Mouse (Mus musculus) E14TG2a.4 (cell line): ENCODE results near the gene Dstyk.

ENCODE experiments used
- H3K27me3 ChIP-seq: 2 replicates; pipeline ENCODE4 v1.6.1; 2014; ENCODE audit warnings: low read length, control low read depth; ENCODE audit not compliant: insufficient read depth
- H3K36me3 ChIP-seq: 2 replicates; pipeline ENCODE4 v1.6.1; 2014; ENCODE audit warnings: low read length, control low read depth; ENCODE audit not compliant: insufficient read depth
- H3K4me1 ChIP-seq: replicated peaks from 2 replicates; pipeline ENCODE4 v1.6.1; 2014; ENCODE audit warnings: low read depth, low read length, control low read depth
- H3K4me3 ChIP-seq: replicated peaks from 2 replicates; pipeline ENCODE4 v1.5.1; 2014; ENCODE audit warnings: mild to moderate bottlenecking, low read length
- H3K9me3 ChIP-seq: 2 replicates; pipeline ENCODE4 v1.6.1; 2014; ENCODE audit warnings: low read length, control low read depth
- CTCF ChIP-seq: conservative IDR thresholded peaks from 2 replicates; pipeline ENCODE4 v1.5.1; 2014; ENCODE audit warnings: low read length
- NANOG ChIP-seq: IDR thresholded peaks from 2 replicates; pipeline ENCODE4 v1.6.1; 2014; ENCODE audit warnings: borderline replicate concordance, low read length, mixed read lengths
- POU5F1 ChIP-seq: IDR thresholded peaks from 2 replicates; pipeline ENCODE4 v1.6.1; 2014; ENCODE audit warnings: low read length, borderline replicate concordance

The Dstyk gene

DNA sequence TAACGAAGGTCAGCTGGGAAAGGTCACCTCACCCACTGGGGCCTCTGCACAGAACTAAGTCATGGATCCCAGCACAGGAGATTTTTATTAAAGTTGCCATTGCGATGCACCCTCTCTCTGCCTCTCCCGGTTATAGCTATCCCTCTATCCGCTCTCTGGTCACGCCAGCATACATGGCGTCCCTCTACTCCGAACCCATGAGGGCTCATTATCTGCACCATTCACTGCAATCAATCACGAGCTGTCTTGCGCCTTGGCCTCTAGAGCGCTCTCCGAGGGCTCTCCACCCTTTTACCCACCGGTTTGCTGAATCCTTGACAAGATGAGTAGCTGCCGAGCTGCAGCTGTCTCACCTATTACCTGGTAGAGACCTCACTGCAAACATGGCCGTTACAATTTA is 32.1 kb upstream of the Dstyk start:
- Histone ChIP-seq H3K9me3 (peaks cover 4% of the 10 kb centered on the region; the same call in 1 of the 2 replicates), H3K36me3 (peaks cover 3% of the 10 kb centered on the region; the same call in 1 of the 2 replicates), H3K4me3 (no peak overlapping the region), H3K27me3 (peaks cover 32% of the 10 kb centered on the region), H3K4me1 (peaks cover 48% of the 10 kb centered on the region)
- no peak for TF ChIP-seq POU5F1
- TF ChIP-seq NANOG: no peak
- TF ChIP-seq CTCF: no peak

DNA sequence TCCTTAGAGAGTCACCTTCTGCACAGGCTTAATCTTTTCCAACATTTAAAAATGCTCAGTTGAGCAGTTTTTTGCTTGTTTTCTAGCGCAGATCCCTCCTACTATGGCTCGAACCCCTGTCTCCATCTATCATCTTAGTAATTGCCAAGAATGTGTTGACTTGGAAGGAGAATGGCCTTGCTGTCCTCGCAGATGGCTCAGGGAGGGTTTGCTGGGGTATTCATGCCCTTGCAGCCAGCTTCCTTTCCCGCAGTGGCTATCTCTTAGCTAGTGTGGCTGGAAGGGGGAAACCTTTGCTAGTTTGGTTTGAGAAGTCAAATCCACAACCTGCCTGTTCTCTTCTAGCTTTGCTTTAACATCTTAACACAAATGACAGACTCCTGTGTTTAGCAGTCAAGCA is 31.6 kb upstream of the Dstyk start:
- H3K4me1 ChIP-seq: peaks cover 50% of the 10 kb centered on the region
- peaks cover 33% of the 10 kb centered on the region for H3K27me3 ChIP-seq
- TF ChIP-seq NANOG (no peak), CTCF (no peak), POU5F1 (no peak)
- peaks cover 4% of the 10 kb centered on the region; the same call in 1 of the 2 replicates for H3K9me3 ChIP-seq
- H3K36me3 ChIP-seq: peaks cover 3% of the 10 kb centered on the region; the same call in 1 of the 2 replicates
- H3K4me3 ChIP-seq: no peak overlapping the region

DNA sequence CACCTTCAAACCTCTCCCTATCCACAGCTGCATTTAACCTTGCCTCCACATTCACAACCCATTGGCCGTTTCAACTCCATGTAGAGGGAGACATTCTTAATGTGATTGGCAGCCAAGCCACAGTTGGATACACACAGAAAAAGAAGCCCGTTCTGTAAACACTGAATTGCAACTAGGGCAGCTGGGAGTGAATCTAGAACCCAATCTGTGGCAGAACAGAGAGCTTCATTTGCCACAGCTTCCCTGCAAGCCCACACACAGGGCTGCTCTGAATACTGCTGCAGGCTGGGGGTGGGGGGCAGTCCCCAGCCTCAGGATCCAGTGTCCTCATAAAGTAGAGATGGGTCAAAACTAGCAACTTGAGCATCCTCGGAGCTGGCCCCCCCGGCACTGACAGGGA is 31.1 kb upstream of the Dstyk start:
- Histone ChIP-seq H3K27me3 (peaks cover 33% of the 10 kb centered on the region), H3K36me3 (peaks cover 3% of the 10 kb centered on the region; the same call in 1 of the 2 replicates), H3K4me3 (no peak overlapping the region), H3K4me1 (peaks cover 50% of the 10 kb centered on the region), H3K9me3 (peaks cover 4% of the 10 kb centered on the region; the same call in 1 of the 2 replicates)
- TF ChIP-seq CTCF: no peak
- no peak for TF ChIP-seq POU5F1
- TF ChIP-seq NANOG: no peak

DNA sequence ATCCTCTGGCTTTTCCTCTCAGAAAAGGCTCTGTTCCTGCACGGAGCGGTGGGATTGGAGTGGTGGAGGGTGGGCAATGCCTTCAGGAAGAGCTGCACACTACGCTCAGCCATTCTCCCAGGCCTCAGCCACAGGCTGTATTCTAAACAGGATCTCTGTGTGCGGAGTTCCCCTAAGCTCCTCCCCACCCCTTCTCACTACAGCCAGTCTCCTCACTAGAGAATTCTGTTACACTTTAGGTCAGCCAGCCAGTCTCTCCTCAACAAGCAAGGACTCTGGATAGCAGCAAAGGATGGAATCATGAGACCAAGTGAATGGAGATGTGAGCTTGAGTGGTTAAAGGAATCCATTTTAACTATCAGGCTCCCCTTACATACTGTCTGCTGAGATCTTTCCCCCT is 29.4 kb upstream of the Dstyk start:
- TF ChIP-seq CTCF (no peak), NANOG (no peak), POU5F1 (no peak)
- no peak overlapping the region for H3K4me3 ChIP-seq
- peaks cover 49% of the 10 kb centered on the region for H3K4me1 ChIP-seq
- H3K27me3 ChIP-seq: peaks cover 32% of the 10 kb centered on the region
- peaks cover 3% of the 10 kb centered on the region; the same call in 1 of the 2 replicates for H3K36me3 ChIP-seq
- H3K9me3 ChIP-seq: peaks cover 4% of the 10 kb centered on the region; the same call in 1 of the 2 replicates

DNA sequence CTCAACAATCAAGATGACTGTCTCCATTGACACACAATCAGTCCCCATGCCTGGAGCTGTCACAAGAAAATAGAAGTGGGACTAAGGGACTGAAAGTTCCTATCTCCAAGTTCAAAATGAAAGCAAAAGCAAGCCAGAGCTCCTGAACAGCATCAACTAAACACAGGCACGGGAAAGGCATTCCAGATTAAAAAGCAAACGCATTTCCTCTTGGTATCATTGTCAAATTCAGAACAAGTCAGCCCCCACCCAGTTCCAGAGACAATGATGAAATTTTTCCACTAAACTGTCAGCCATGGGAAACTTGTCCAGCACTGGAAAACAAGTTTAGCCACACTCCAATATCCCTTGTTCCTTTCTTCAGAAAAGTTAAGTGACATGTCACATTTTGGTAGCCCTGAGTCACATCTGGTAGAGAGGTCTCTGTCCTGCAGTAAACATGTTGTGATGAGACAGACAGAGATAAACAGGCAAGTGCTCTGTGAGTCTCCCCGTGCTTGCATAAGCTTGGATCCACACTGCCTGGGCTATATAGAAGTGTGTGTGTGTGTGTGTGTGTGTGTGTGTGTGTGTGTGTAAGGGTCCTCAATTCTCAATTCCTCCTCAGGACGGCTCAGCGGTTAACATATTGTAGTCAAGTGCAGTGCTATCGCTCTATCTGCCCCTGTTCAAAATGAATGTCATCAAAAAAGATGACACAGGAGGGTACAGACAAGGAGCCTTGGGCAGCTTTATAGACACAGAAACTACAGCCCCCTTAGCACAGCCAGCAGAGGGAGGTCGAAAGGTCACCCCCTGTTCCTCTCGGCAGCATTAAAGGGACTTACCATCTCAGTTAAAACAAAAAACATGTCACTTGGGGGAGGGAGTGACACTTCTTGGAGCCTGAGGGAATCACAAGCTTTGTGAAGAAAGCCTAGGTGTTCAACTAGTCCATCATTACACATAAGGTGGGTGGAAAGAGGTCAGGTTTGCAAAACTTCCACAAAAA is 28.2 kb upstream of the Dstyk start:
- H3K36me3 ChIP-seq: peaks cover 3% of the 10 kb centered on the region; the same call in 1 of the 2 replicates
- H3K4me3 ChIP-seq: no peak overlapping the region
- H3K4me1 ChIP-seq: peaks cover 47% of the 10 kb centered on the region
- peaks cover 43% of the 10 kb centered on the region for H3K27me3 ChIP-seq
- TF ChIP-seq NANOG (no peak), POU5F1 (no peak), CTCF (no peak)
- H3K9me3 ChIP-seq: peaks cover 4% of the 10 kb centered on the region; the same call in 1 of the 2 replicates

DNA sequence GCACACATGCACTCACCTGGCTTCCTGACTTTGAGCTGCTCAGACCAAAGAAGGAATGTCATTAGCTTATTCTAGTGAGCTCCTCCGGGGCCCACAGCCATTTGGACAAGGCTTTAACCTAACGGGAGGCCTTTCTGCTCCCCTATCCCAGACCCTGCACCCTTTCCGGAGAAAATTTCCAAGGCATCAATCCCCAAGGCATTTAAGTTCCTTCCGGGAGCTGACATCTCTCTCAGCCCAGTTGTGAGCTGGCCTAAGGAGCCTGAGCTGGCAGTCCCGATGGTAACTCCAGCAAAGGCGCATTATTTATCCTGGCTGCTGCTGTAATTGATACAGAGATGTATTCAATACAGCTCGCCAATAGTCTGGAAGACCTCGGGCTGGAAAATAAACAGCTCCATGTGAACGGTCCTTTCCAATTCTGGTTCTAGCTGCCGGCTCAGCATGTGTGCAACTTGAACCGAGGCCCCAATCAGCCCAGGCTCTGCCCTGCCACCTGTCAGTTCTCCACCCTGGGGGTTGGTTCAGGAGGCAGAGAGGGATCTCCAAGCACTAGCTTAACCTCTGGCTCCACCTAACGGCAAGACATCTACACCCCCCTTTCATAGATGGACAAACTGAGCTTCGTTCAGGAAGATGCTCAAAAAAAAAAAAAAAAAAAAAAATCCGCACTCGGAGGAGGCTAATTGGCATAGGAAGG is 27.3 kb upstream of the Dstyk start:
- Histone ChIP-seq H3K27me3 (peaks cover 47% of the 10 kb centered on the region), H3K4me1 (peaks cover 37% of the 10 kb centered on the region), H3K9me3 (peaks cover 4% of the 10 kb centered on the region; the same call in 1 of the 2 replicates)

DNA sequence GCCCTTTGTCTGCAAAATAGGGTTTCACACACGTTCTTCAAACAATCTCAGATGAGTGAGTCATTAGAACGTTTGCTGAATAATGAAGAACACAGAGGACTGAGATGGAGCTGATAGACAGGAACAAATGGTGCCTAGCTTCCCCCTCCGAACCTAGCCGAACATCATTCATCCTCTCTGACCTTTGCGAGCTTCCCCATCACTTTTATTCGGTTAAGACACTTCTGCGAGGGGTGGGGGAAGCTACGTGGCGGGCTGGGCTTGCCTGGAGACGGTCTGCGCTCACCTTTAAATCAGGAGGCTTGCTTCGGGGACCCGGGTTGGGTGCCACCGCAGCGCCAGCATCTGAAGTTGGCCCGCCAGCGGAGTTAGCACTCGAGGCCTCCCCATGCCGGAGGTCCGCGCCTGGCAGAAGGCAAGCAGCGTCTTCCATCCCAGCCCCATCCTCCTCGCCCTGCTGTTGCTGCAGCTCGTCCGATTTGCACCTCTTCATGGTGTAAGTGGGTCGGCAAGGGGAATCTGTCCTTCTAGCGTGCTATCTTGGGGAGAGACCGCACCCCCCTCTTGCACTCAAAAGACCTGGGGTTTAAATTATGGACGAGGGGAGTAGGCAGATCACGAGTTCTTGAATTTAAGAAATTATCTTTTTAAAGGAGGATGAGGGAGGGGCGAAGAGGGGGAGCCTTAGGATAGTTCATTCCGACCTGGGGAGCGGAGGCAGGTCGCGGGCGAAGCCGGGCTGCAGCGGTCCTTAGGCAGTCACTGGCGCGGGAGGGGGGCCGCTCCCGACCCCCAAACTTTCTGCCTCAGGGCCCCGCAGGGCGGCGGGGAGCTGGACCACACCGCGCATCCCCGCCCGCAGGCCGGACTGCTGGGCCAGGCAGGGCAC is 26.4 kb upstream of the Dstyk start, which contains the start of gene Tmcc2:
Gene Tmcc2, minus strand, starts transcription at position 591 of the 889 bp plus-strand sequence.
- Histone ChIP-seq H3K4me3 (peak within 1 kb of the TSS; percentile 83), H3K9me3 (peaks cover 4% of the 10 kb centered on the region; the same call in 1 of the 2 replicates), H3K4me1 (peaks cover 29% of the 10 kb centered on the region), H3K27me3 (peaks cover 50% of the 10 kb centered on the region), H3K36me3 (peaks cover 3% of the 10 kb centered on the region; the same call in 1 of the 2 replicates)
- TF ChIP-seq POU5F1: no peak
- no peak for TF ChIP-seq CTCF
- TF ChIP-seq NANOG: no peak

More for the DNA sequence above, 27.3 kb upstream of the Dstyk start:
- peak overlapping the region; percentile 83 for H3K4me3 ChIP-seq
- TF ChIP-seq NANOG: no peak
- TF ChIP-seq CTCF: peak; percentile 35
- peaks cover 3% of the 10 kb centered on the region; the same call in 1 of the 2 replicates for H3K36me3 ChIP-seq
